In the genomic region with DNA sequence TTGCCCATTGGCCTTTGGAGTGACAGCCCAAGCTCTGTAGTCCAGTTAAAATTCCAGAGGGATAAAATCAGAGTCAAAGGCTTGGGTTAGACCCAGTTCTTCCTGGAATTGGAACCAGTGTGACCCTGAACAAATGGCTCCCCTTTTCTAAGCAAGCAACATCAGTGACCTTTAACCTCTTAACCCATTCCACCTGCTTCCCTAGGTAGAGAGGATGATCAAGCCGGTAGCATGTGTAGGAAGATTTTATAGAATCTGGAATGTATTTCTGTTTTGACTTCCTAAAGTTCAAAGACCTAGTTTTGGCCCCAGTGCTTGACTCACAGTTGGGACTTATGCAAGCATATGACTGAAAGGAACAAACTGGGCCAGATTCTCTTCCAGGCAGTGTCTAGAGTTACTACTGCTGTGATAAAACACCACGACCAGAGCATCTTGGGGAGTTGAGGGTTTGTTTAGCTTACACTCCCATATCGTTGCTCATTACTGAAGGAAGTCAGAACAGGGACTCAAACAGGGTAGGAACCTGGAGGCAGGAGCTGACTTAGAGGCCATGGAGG, we compare ENCODE assay signal across 9 mouse cellular contexts.
"Had no signal": no experiment of that assay in that cellular context is flagged by ENCODE, and none has a peak within 500 bp of the region (broad histone marks: within the 10 kb centered on the region; RNA-seq: fewer than 3 reads in every experiment).

No protein-coding gene starts in this region.

- H3K36me3 ChIP-seq: limb, embryonic 13.5 days; liver, embryonic 13.5 days; midbrain, embryonic 12.5 days had no signal

- H3K27ac ChIP-seq: limb, embryonic 13.5 days; liver, embryonic 13.5 days; midbrain, embryonic 12.5 days; stomach, postnatal 0 days had no signal

- H3K4me3 ChIP-seq: limb, embryonic 13.5 days; liver, embryonic 13.5 days; midbrain, embryonic 12.5 days had no signal

- DNase-seq: kidney, adult 11 months; kidney, postnatal 10 days; left cerebral cortex, postnatal 4 days; liver, embryonic 13.5 days; lung, adult 18-20 months; right cerebral cortex, postnatal 14 days had no signal
